Mouse (Mus musculus) forebrain, embryonic 10.5 days (tissue): ENCODE results near the gene Mpp6. TPM values are rescaled to one million over a fixed set of nuclear protein-coding genes. Genes with fewer than 3 reads are reported as not detected.

Experiments
- DNase-seq: peaks from one replicate; pipeline ENCODE4 v3.0.0-alpha.2; 2017; ENCODE audit warnings: low spot score; ENCODE audit errors: extremely low spot score
- H3K27ac ChIP-seq: fragments of 300-500 bp; sonication (generic); 2 replicates; pipeline ENCODE4 v1.5.1; 2016; ENCODE audit warnings: mild to moderate bottlenecking
- H3K27me3 ChIP-seq: fragments of 300-500 bp; sonication (generic); 2 replicates; pipeline ENCODE4 v1.6.1; 2016; ENCODE audit warnings: mild to moderate bottlenecking; ENCODE audit not compliant: poor library complexity, severe bottlenecking
- H3K36me3 ChIP-seq: fragments of 300-500 bp; sonication (generic); replicated peaks from 2 replicates; pipeline ENCODE4 v1.6.1; 2016; ENCODE audit warnings: mild to moderate bottlenecking, moderate library complexity
- H3K4me1 ChIP-seq: fragments of 300-500 bp; sonication (generic); 2 replicates; pipeline ENCODE4 v1.6.1; 2016
- H3K4me3 ChIP-seq: fragments of 300-500 bp; sonication (generic); 2 replicates; pipeline ENCODE4 v1.5.1; 2016; ENCODE audit warnings: mild to moderate bottlenecking, moderate library complexity
- H3K9me3 ChIP-seq: fragments of 300-500 bp; sonication (generic); 2 replicates; pipeline ENCODE4 v1.6.1; 2016; ENCODE audit warnings: mild to moderate bottlenecking, moderate library complexity
- WGBS: fragments of 180-500 bp; shearing (Covaris S2); methylation state at CpG from one replicate; pipeline ENCODE4 v1.1.7; 2016; 5-methylcytosine and 5-hydroxymethylcytosine counted together
- polyA plus RNA-seq: library from polyadenylated mRNA; unstranded; fragments of >200 nt; fragmentation: Nextera tagmentation; extraction: Ambion mirVana; gene quantifications from 2 replicates; pipeline ENCODE4 v1.2.1, GENCODE M21; 2016

Mpp6 gene
- polyA plus RNA-seq, 1 experiment from 2014 or later = 73.6 TPM

GRCm38 (mm10) chr6:50218628-50219027 lies 108.6 kb downstream of the Mpp6 start:
- no peaks in the 10 kb centered on the region for H3K9me3 ChIP-seq
- H3K27ac ChIP-seq = no peak overlapping the region
- WGBS = 91% methylated on average over 3 of the region's 3 CpGs
- H3K36me3 ChIP-seq = no peaks in the 10 kb centered on the region
- no peaks in the 10 kb centered on the region for H3K4me1 ChIP-seq
- no peaks in the 10 kb centered on the region for H3K27me3 ChIP-seq
- no peak overlapping the region for H3K4me3 ChIP-seq
- DNase-seq = no peak

- no peaks in the 10 kb centered on the region for H3K27me3 ChIP-seq
- DNase-seq = no peak
- H3K36me3 ChIP-seq = no peaks in the 10 kb centered on the region
- no peak overlapping the region for H3K4me3 ChIP-seq
- H3K27ac ChIP-seq = no peak overlapping the region
- H3K4me1 ChIP-seq = no peaks in the 10 kb centered on the region
- 94% methylated on average over 6 of the region's 6 CpGs for WGBS
- no peaks in the 10 kb centered on the region for H3K9me3 ChIP-seq
Observed at GRCm38 (mm10) chr6:50219066-50219465, 109.0 kb downstream of the Mpp6 start.

- no peak overlapping the region for H3K27ac ChIP-seq
- WGBS = 51% methylated on average over 6 of the region's 6 CpGs
- H3K9me3 ChIP-seq = no peaks in the 10 kb centered on the region
- no peaks in the 10 kb centered on the region for H3K27me3 ChIP-seq
- no peaks in the 10 kb centered on the region for H3K4me1 ChIP-seq
- H3K36me3 ChIP-seq = no peaks in the 10 kb centered on the region
- DNase-seq = no peak
- no peak overlapping the region for H3K4me3 ChIP-seq
Observed at GRCm38 (mm10) chr6:50220863-50221262, 110.8 kb downstream of the Mpp6 start.

- Histone ChIP-seq H3K9me3 (no peaks in the 10 kb centered on the region), H3K27me3 (no peaks in the 10 kb centered on the region), H3K4me3 (no peak overlapping the region), H3K36me3 (no peaks in the 10 kb centered on the region), H3K4me1 (no peaks in the 10 kb centered on the region), H3K27ac (no peak overlapping the region)
- DNase-seq = no peak
- WGBS = 83% methylated on average over 5 of the region's 5 CpGs
Observed at GRCm38 (mm10) chr6:50222351-50222750, 112.3 kb downstream of the Mpp6 start.

- WGBS = 80% methylated on average over 5 of the region's 5 CpGs
- H3K4me3 ChIP-seq = no peak overlapping the region
- no peak for DNase-seq
- H3K4me1 ChIP-seq = no peaks in the 10 kb centered on the region
- no peaks in the 10 kb centered on the region for H3K36me3 ChIP-seq
- no peak overlapping the region for H3K27ac ChIP-seq
- no peaks in the 10 kb centered on the region for H3K27me3 ChIP-seq
- H3K9me3 ChIP-seq = no peaks in the 10 kb centered on the region
Observed at GRCm38 (mm10) chr6:50222986-50223385, 112.9 kb downstream of the Mpp6 start.

GRCm38 (mm10) chr6:50223606-50224005 lies 113.6 kb downstream of the Mpp6 start:
- H3K4me1 ChIP-seq = no peaks in the 10 kb centered on the region
- no peak overlapping the region for H3K27ac ChIP-seq
- H3K9me3 ChIP-seq = no peaks in the 10 kb centered on the region
- 88% methylated on average over 4 of the region's 4 CpGs for WGBS
- no peak for DNase-seq
- no peak overlapping the region for H3K4me3 ChIP-seq
- H3K36me3 ChIP-seq = no peaks in the 10 kb centered on the region
- H3K27me3 ChIP-seq = no peaks in the 10 kb centered on the region

GRCm38 (mm10) chr6:50225232-50225631 lies 115.2 kb downstream of the Mpp6 start:
- Histone ChIP-seq H3K9me3 (no peaks in the 10 kb centered on the region), H3K4me3 (no peak overlapping the region), H3K36me3 (no peaks in the 10 kb centered on the region), H3K27ac (no peak overlapping the region), H3K4me1 (no peaks in the 10 kb centered on the region), H3K27me3 (no peaks in the 10 kb centered on the region)
- WGBS = 90% methylated on average over 5 of the region's 5 CpGs
- DNase-seq = no peak

- no peak for DNase-seq
- no peaks in the 10 kb centered on the region for H3K9me3 ChIP-seq
- H3K27me3 ChIP-seq = no peaks in the 10 kb centered on the region
- no peak overlapping the region for H3K27ac ChIP-seq
- no peak overlapping the region for H3K4me3 ChIP-seq
- no peaks in the 10 kb centered on the region for H3K36me3 ChIP-seq
- no peaks in the 10 kb centered on the region for H3K4me1 ChIP-seq
- 84% methylated on average over 5 of the region's 5 CpGs for WGBS
Observed at GRCm38 (mm10) chr6:50228180-50228579, 118.1 kb downstream of the Mpp6 start.

GRCm38 (mm10) chr6:50231288-50231687 lies 121.2 kb downstream of the Mpp6 start:
- Histone ChIP-seq H3K36me3 (no peaks in the 10 kb centered on the region), H3K4me1 (no peaks in the 10 kb centered on the region), H3K4me3 (no peak overlapping the region), H3K9me3 (no peaks in the 10 kb centered on the region), H3K27me3 (no peaks in the 10 kb centered on the region), H3K27ac (no peak overlapping the region)
- WGBS = 90% methylated on average over 5 of the region's 5 CpGs
- DNase-seq = no peak

GRCm38 (mm10) chr6:50232984-50233383 lies 122.9 kb downstream of the Mpp6 start:
- H3K4me1 ChIP-seq = no peaks in the 10 kb centered on the region
- no peaks in the 10 kb centered on the region for H3K27me3 ChIP-seq
- H3K9me3 ChIP-seq = no peaks in the 10 kb centered on the region
- DNase-seq = no peak
- no peak overlapping the region for H3K4me3 ChIP-seq
- no peaks in the 10 kb centered on the region for H3K36me3 ChIP-seq
- 67% methylated on average over 1 of the region's 1 CpGs for WGBS
- no peak overlapping the region for H3K27ac ChIP-seq

GRCm38 (mm10) chr6:50237963-50238362 lies 127.9 kb downstream of the Mpp6 start:
- H3K4me1 ChIP-seq = no peaks in the 10 kb centered on the region
- no peaks in the 10 kb centered on the region for H3K36me3 ChIP-seq
- no peak overlapping the region for H3K27ac ChIP-seq
- no peak overlapping the region for H3K4me3 ChIP-seq
- H3K9me3 ChIP-seq = no peaks in the 10 kb centered on the region
- no peaks in the 10 kb centered on the region for H3K27me3 ChIP-seq
- DNase-seq = no peak
- WGBS = 80% methylated on average over 2 of the region's 2 CpGs

- Histone ChIP-seq H3K4me1 (no peaks in the 10 kb centered on the region), H3K36me3 (no peaks in the 10 kb centered on the region), H3K4me3 (no peak overlapping the region), H3K27ac (no peak overlapping the region), H3K9me3 (no peaks in the 10 kb centered on the region), H3K27me3 (no peaks in the 10 kb centered on the region)
- DNase-seq = no peak
- WGBS = 92% methylated on average over 2 of the region's 2 CpGs
Observed at GRCm38 (mm10) chr6:50239902-50240301, 129.9 kb downstream of the Mpp6 start.

- DNase-seq = no peak
- H3K9me3 ChIP-seq = no peaks in the 10 kb centered on the region
- H3K27ac ChIP-seq = no peak overlapping the region
- H3K27me3 ChIP-seq = no peaks in the 10 kb centered on the region
- no peak overlapping the region for H3K4me3 ChIP-seq
- no peaks in the 10 kb centered on the region for H3K36me3 ChIP-seq
- 77% methylated on average over 5 of the region's 5 CpGs for WGBS
- no peaks in the 10 kb centered on the region for H3K4me1 ChIP-seq
Observed at GRCm38 (mm10) chr6:50240437-50240836, 130.4 kb downstream of the Mpp6 start.

GRCm38 (mm10) chr6:50244126-50244525 lies 134.1 kb downstream of the Mpp6 start:
- Histone ChIP-seq H3K4me3 (no peak overlapping the region), H3K36me3 (no peaks in the 10 kb centered on the region), H3K9me3 (no peaks in the 10 kb centered on the region), H3K27ac (no peak overlapping the region), H3K4me1 (no peaks in the 10 kb centered on the region), H3K27me3 (no peaks in the 10 kb centered on the region)
- whole genome bisulfite sequencing = 94% methylated on average over 4 of the region's 4 CpGs
- DNase-seq = no peak
